Mouse (Mus musculus) G1E (cell line): ENCODE results near the gene Efcab6.

Experiments used
- CTCF ChIP-seq: IDR thresholded peaks from 2 replicates; pipeline ENCODE4 v1.5.1; 2012; ENCODE audit warnings: low read depth, low read length, inconsistent platforms, mixed read lengths
- GATA2 ChIP-seq: IDR thresholded peaks from 2 replicates; pipeline ENCODE4 v1.6.1; 2012; ENCODE audit warnings: low read depth, low read length, inconsistent platforms, borderline replicate concordance
- POLR2AphosphoS5 ChIP-seq: IDR thresholded peaks from 2 replicates; pipeline ENCODE4 v1.6.1; 2012; ENCODE audit warnings: low read depth, low read length, inconsistent platforms; ENCODE audit not compliant: insufficient replicate concordance
- TAL1 ChIP-seq: conservative IDR thresholded peaks from 2 replicates; pipeline ENCODE4 v1.6.1; 2012; ENCODE audit warnings: low read depth, low read length, inconsistent platforms, mixed read lengths

- TF ChIP-seq CTCF = no peak
- no peak for TF ChIP-seq POLR2AphosphoS5
- no peak for TF ChIP-seq TAL1
- no peak for TF ChIP-seq GATA2
These were observed 167.9 kb downstream of the Efcab6 start for GRCm38 (mm10) chr15:83897286-83897685.
